ENCODE assay signal across 1 mouse cellular context in genomic region chr1:191202208-191202952, GRCm38 (mm10).
TF ChIP-seq lines count a peak whose summit lies in the region.

No protein-coding gene starts in this region.

TF ChIP-seq in CH12.LX, 34 proteins besides CTCF, POLR2A, EP300 and RAD21:
- TF ChIP-seq E2F4 (IDR thresholded peaks at IDR 0.05; ENCODE audit: insufficient replicate concordance, low read depth, low read length) (no peak), TBP (conservative IDR thresholded peaks at IDR 0.05; ENCODE audit: low read depth, low read length) (no peak), MYC (IDR thresholded peaks at IDR 0.05; ENCODE audit: low read depth, low read length) (no peak), SIN3A (IDR thresholded peaks at IDR 0.05; ENCODE audit: low read length) (no peak), ZMIZ1 (IDR thresholded peaks at IDR 0.05; ENCODE audit: low read depth, low read length) (no peak), SMC3 (IDR thresholded peaks at IDR 0.05; ENCODE audit: low read depth, low read length) (peak; percentile 19; the same call in 1 of the 2 replicates), CHD1 (IDR thresholded peaks at IDR 0.05; ENCODE audit: low read depth, low read length) (no peak), ZNF384 (IDR thresholded peaks at IDR 0.05; ENCODE audit: low read depth, low read length) (no peak), ZC3H11A (IDR thresholded peaks at IDR 0.05; ENCODE audit: low read depth, low read length) (no peak)
